Mouse (Mus musculus) limb, embryonic 14.5 days (tissue): ENCODE measurements around the gene Fbxl13. TPM values are rescaled to one million over a fixed set of nuclear protein-coding genes. Genes with fewer than 3 reads are reported as not detected.

ENCODE experiments used
- ATAC-seq: fragments of 200-750 bp; cut with Nextera tagmentation; 2 replicates; pipeline ENCODE4 v1.8.0; 2017; ENCODE audit warnings: low read depth, moderate number of reproducible peaks, moderate TSS enrichment; ENCODE audit not compliant: low FRiP score
- DNase-seq: peaks from one replicate; pipeline ENCODE4 v3.0.0-alpha.2; 2015; ENCODE audit warnings: low spot score
- H3K27ac ChIP-seq: fragments of 300-500 bp; sonication (generic); replicated peaks from 2 replicates; pipeline ENCODE4 v1.5.1; 2014; ENCODE audit warnings: low read depth, mild to moderate bottlenecking, low read length, moderate library complexity, mixed read lengths
- H3K27me3 ChIP-seq: fragments of 300-500 bp; sonication (generic); 2 replicates; pipeline ENCODE4 v1.6.1; 2014; ENCODE audit warnings: low read length, mixed read lengths; ENCODE audit not compliant: control insufficient read depth, insufficient read depth
- H3K36me3 ChIP-seq: fragments of 300-500 bp; sonication (generic); 2 replicates; pipeline ENCODE4 v1.6.1; 2014; ENCODE audit warnings: mild to moderate bottlenecking, low read length, moderate library complexity, mixed read lengths; ENCODE audit not compliant: control insufficient read depth, insufficient read depth
- H3K4me1 ChIP-seq: fragments of 300-500 bp; sonication (generic); 2 replicates; pipeline ENCODE4 v1.6.1; 2014; ENCODE audit warnings: antibody characterized with exemption, low read length, mixed read lengths; ENCODE audit not compliant: control insufficient read depth, insufficient read depth
- H3K4me2 ChIP-seq: fragments of 300-500 bp; sonication (generic); replicated peaks from 2 replicates; pipeline ENCODE4 v1.6.1; 2014; ENCODE audit warnings: low read depth, mild to moderate bottlenecking, low read length, moderate library complexity; ENCODE audit not compliant: severe bottlenecking
- H3K4me3 ChIP-seq: fragments of 300-500 bp; sonication (generic); replicated peaks from 2 replicates; pipeline ENCODE4 v1.5.1; 2014; ENCODE audit warnings: low read length
- H3K9ac ChIP-seq: fragments of 300-500 bp; sonication (generic); 2 replicates; pipeline ENCODE4 v1.6.1; 2014; ENCODE audit warnings: mild to moderate bottlenecking, low read depth, low read length, moderate library complexity; ENCODE audit not compliant: severe bottlenecking
- H3K9me3 ChIP-seq: fragments of 300-500 bp; sonication (generic); 2 replicates; pipeline ENCODE4 v1.6.1; 2016; ENCODE audit warnings: low read length; ENCODE audit not compliant: control insufficient read depth
- POLR2A ChIP-seq: fragments of 200-500 bp; IDR thresholded peaks from 2 replicates; pipeline ENCODE4 v1.8.0; 2012; ENCODE audit warnings: inconsistent platforms, mild to moderate bottlenecking, moderate library complexity, borderline replicate concordance; ENCODE audit not compliant: insufficient read depth, insufficient read length; ENCODE audit errors: extremely low read depth
- WGBS: fragments of 180-500 bp; shearing (Covaris S2); extraction: QIAGEN DNeasy Blood & Tissue Kit; methylation state at CpG from one replicate; pipeline ENCODE4 v1.1.7; 2014; 5-methylcytosine and 5-hydroxymethylcytosine counted together
- polyA plus RNA-seq, 2 experiments: library from polyadenylated mRNA; depleted of rRNA in 1 of 2; stranded (reverse) in 1 of 2; unstranded in 1 of 2; fragments of >200 nt; fragmentation: Nextera tagmentation in 1 of 2; extraction: Ambion mirVana in 1 of 2; gene quantifications; 2 replicates each; pipeline versions ENCODE4 v1.2.1 to v1.2.3; 2012 to 2014

The Fbxl13 gene
- polyA plus RNA-seq, 2 experiments = 0.15 to 0.25 TPM

- 92% methylated on average over 9 of the region's 9 CpGs for WGBS
- Histone ChIP-seq H3K4me2 (no peak overlapping the region), H3K36me3 (peaks cover 64% of the 10 kb centered on the region), H3K27ac (no peak overlapping the region), H3K9me3 (no peaks in the 10 kb centered on the region), H3K4me1 (no peaks in the 10 kb centered on the region), H3K27me3 (no peaks in the 10 kb centered on the region), H3K9ac (no peak overlapping the region), H3K4me3 (no peak overlapping the region)
- no peak for ATAC-seq
- DNase-seq = no peak
- TF ChIP-seq POLR2A = no peak
Observed at GRCm38 (mm10) chr5:21656912-21657311, 11.5 kb upstream of the Fbxl13 start.

- Histone ChIP-seq H3K27ac (no peak overlapping the region), H3K9me3 (no peaks in the 10 kb centered on the region), H3K4me3 (no peak overlapping the region), H3K4me1 (peaks cover 5% of the 10 kb centered on the region; the same call in 1 of the 2 replicates), H3K9ac (no peak overlapping the region), H3K4me2 (no peak overlapping the region), H3K27me3 (no peaks in the 10 kb centered on the region), H3K36me3 (peaks cover 66% of the 10 kb centered on the region)
- TF ChIP-seq POLR2A = no peak
- ATAC-seq (peak; percentile 53; the same call in 1 of the 2 replicates), DNase-seq (no peak)
- WGBS = 64% methylated on average over 7 of the region's 7 CpGs
Observed at GRCm38 (mm10) chr5:21651885-21652612, 6.6 kb upstream of the Fbxl13 start.

GRCm38 (mm10) chr5:21650736-21651135 is 5.3 kb upstream of the Fbxl13 start:
- no peak for ATAC-seq
- 76% methylated on average over 2 of the region's 2 CpGs for WGBS
- no peaks in the 10 kb centered on the region for H3K27me3 ChIP-seq
- H3K27ac ChIP-seq = no peak overlapping the region
- peaks cover 59% of the 10 kb centered on the region for H3K36me3 ChIP-seq
- H3K9me3 ChIP-seq = no peaks in the 10 kb centered on the region
- no peak overlapping the region for H3K4me2 ChIP-seq
- no peak for TF ChIP-seq POLR2A
- H3K9ac ChIP-seq = no peak overlapping the region
- no peak overlapping the region for H3K4me3 ChIP-seq
- no peak for DNase-seq
- peaks cover 11% of the 10 kb centered on the region; the same call in 1 of the 2 replicates for H3K4me1 ChIP-seq

DNA sequence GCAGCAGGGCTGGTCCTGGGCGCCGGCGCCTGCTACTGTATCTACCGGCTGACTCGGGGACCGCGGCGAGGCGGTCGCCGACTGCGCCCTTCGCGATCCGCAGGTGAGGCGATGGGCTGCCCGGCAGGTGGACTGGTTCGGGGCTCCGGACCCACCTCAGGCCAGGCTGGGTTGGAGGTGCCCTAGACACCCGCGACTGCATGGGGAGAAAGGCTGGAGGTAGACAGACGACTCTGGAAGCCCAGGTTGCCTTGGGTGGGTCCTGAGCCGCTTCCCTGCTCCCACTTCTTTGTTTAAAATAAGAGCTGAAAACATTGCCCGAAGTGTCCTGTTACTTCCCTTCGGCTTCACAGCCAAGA is 678 bp upstream of the Fbxl13 start:
- ATAC-seq = no peak; the same call in 1 of the 2 replicates
- Histone ChIP-seq H3K9me3 (no peaks in the 10 kb centered on the region), H3K27ac (peak overlapping the region; percentile 72), H3K4me3 (peak overlapping the region; percentile 75), H3K36me3 (peaks cover 31% of the 10 kb centered on the region), H3K4me2 (peak overlapping the region; percentile 66), H3K9ac (peak overlapping the region; percentile 77), H3K4me1 (peaks cover 11% of the 10 kb centered on the region; the same call in 1 of the 2 replicates), H3K27me3 (no peaks in the 10 kb centered on the region)
- TF ChIP-seq POLR2A = no peak
- under 1% methylated on average over 23 of the region's 25 CpGs for WGBS
- DNase-seq = no peak

GRCm38 (mm10) chr5:21644891-21645438 is 469 bp downstream of the Fbxl13 start:
- H3K27ac ChIP-seq = no peak overlapping the region; the same call in 1 of the 2 replicates
- ATAC-seq = no peak; the same call in 1 of the 2 replicates
- no peaks in the 10 kb centered on the region for H3K9me3 ChIP-seq
- 14% methylated on average over 14 of the region's 14 CpGs for WGBS
- H3K36me3 ChIP-seq = peaks cover 19% of the 10 kb centered on the region
- peaks cover 15% of the 10 kb centered on the region; the same call in 1 of the 2 replicates for H3K4me1 ChIP-seq
- peak overlapping the region; percentile 75 for H3K4me3 ChIP-seq
- H3K9ac ChIP-seq = no peak overlapping the region
- H3K4me2 ChIP-seq = peak overlapping the region; percentile 66
- no peak for DNase-seq
- no peaks in the 10 kb centered on the region for H3K27me3 ChIP-seq
- no peak for TF ChIP-seq POLR2A
